In the genomic region with DNA sequence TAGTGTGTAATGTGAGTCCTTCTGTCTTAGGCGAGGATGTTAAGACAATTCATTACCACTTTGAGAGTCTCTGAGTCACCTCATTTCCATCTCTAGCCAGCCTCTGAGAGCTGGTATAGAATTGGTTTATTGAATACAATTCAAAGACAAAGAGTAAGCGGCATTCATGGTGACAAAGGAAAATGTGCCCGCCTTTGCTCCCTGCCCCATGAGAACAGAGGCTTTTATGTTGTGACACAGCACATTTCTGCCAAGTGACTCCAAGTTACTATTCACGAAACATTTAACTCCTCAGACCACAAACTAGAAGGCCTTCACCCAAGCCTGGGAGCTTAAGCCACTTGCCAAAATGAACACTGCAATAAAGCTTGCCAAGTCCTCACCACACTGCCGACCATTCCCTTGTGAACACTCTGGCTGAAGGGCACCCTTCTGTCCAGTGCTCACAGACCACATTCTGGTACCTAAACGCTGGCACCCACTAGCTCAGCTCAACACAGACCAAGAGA, we compare ENCODE assay signal across 11 mouse cellular contexts. TPM values are rescaled to one million over a fixed set of nuclear protein-coding genes. Genes with fewer than 3 reads are reported as not detected.
DNase-seq lines count a peak whose midpoint lies in the region; ATAC-seq lines count a peak whose summit lies in the region.
"Had no signal": no experiment of that assay in that cellular context is flagged by ENCODE, and none has a peak within 500 bp of the region (broad histone marks: within the 10 kb centered on the region; RNA-seq: fewer than 3 reads in every experiment).

No protein-coding gene starts in this region.

- H3K9ac ChIP-seq in hindbrain, embryonic 13.5 days = no peak overlapping the region
- no peak overlapping the region for H3K9ac ChIP-seq in neural tube, embryonic 15.5 days (replicated peaks)
- H3K9ac ChIP-seq: heart, embryonic 15.5 days; limb, embryonic 13.5 days had no signal

- peak; percentile 57; the same call in 1 of the 2 replicates for ATAC-seq in hindbrain, embryonic 13.5 days (ENCODE audit: low FRiP score)
- ATAC-seq in neural tube, embryonic 15.5 days (ENCODE audit: low FRiP score) = peak; percentile 65
- no peak for ATAC-seq in megakaryocyte progenitor cell, adult 5-6 weeks (replicated peaks; ENCODE audit: poor library complexity)

- H3K27ac ChIP-seq in hindbrain, embryonic 13.5 days = peak overlapping the region; percentile 62; the same call in 1 of the 2 replicates
- peak overlapping the region; percentile 56 for H3K27ac ChIP-seq in neural tube, embryonic 15.5 days (replicated peaks)
- H3K27ac ChIP-seq: heart, embryonic 15.5 days; limb, embryonic 13.5 days had no signal

- no peaks in the 10 kb centered on the region for H3K27me3 ChIP-seq in hindbrain, embryonic 13.5 days
- no peaks in the 10 kb centered on the region for H3K27me3 ChIP-seq in neural tube, embryonic 15.5 days (replicated peaks)
- H3K27me3 ChIP-seq: heart, embryonic 15.5 days; limb, embryonic 13.5 days had no signal

- no peaks in the 10 kb centered on the region for H3K36me3 ChIP-seq in hindbrain, embryonic 13.5 days
- H3K36me3 ChIP-seq in neural tube, embryonic 15.5 days = no peaks in the 10 kb centered on the region
- H3K36me3 ChIP-seq: heart, embryonic 15.5 days; limb, embryonic 13.5 days had no signal

- peak; percentile 43 for DNase-seq in adrenal gland, postnatal 10 days
- no peak for DNase-seq in adrenal gland, adult 18-20 months (ENCODE audit: low spot score in 2 of 2)
- peak; percentile 15 for DNase-seq in left cerebral cortex, postnatal 4 days
- no peak for DNase-seq in left cerebral cortex, postnatal 10 days (ENCODE audit: extremely low spot score in 1 of 2, low spot score in 2 of 2)
- DNase-seq in thymus, postnatal 4 days = no peak
- DNase-seq: lung, postnatal 4 days had no signal

- H3K4me3 ChIP-seq in hindbrain, embryonic 13.5 days = no peak overlapping the region
- H3K4me3 ChIP-seq in neural tube, embryonic 15.5 days (replicated peaks) = no peak overlapping the region
- H3K4me3 ChIP-seq: heart, embryonic 15.5 days; limb, embryonic 13.5 days had no signal

- no peak overlapping the region for H3K4me2 ChIP-seq in hindbrain, embryonic 13.5 days
- H3K4me2 ChIP-seq in neural tube, embryonic 15.5 days = no peak overlapping the region
- H3K4me2 ChIP-seq: heart, embryonic 15.5 days; limb, embryonic 13.5 days had no signal

- H3K9me3 ChIP-seq in hindbrain, embryonic 13.5 days = no peaks in the 10 kb centered on the region
- H3K9me3 ChIP-seq in neural tube, embryonic 15.5 days (replicated peaks) = no peaks in the 10 kb centered on the region
- H3K9me3 ChIP-seq: heart, embryonic 15.5 days; limb, embryonic 13.5 days had no signal

- peaks cover 41% of the 10 kb centered on the region for H3K4me1 ChIP-seq in hindbrain, embryonic 13.5 days (replicated peaks)
- H3K4me1 ChIP-seq in neural tube, embryonic 15.5 days = peaks cover 24% of the 10 kb centered on the region; the same call in 1 of the 2 replicates
- H3K4me1 ChIP-seq: limb, embryonic 13.5 days had no signal

- intact Hi-C loops in left cerebral cortex, postnatal 4 days (cut with DNase I) = no loop called here
- intact Hi-C loops in left cerebral cortex, postnatal 10 days (cut with DNase I) = no loop called here

- 27% methylated on average over 6 of the region's 6 CpGs for WGBS in hindbrain, embryonic 13.5 days
- 33% methylated on average over 6 of the region's 6 CpGs for WGBS in neural tube, embryonic 15.5 days

RNA-seq across cellular contexts. Expression of gene Dclk2, which starts 47.5 kb away (rescaled TPM):
- total RNA-seq in adrenal gland, postnatal 10 days (2021) = 10 to 100 TPM in 1 of 2 experiments, 1 to 10 TPM in 1; 7.7 to 12.6 TPM
- total RNA-seq in adrenal gland, adult 18-20 months (2021) = 1 to 10 TPM; 6.0 to 6.5 TPM
- total RNA-seq in left cerebral cortex, postnatal 4 days (2021) = 100 to 1,000 TPM; 159 to 160 TPM
- 100 to 1,000 TPM; 100 to 104 TPM for total RNA-seq in left cerebral cortex, postnatal 10 days (2021)
- 82.5 and 82.9 TPM in 2 replicates for polyA plus RNA-seq in hindbrain, embryonic 13.5 days (2015; fragmentation: Nextera tagmentation; extraction: Ambion mirVana)
- 61.8 and 73.4 TPM in 2 replicates for polyA plus RNA-seq in neural tube, embryonic 15.5 days (2015; fragmentation: Nextera tagmentation; extraction: Ambion mirVana)
- 0.44 and 1.4 TPM in 2 replicates for total RNA-seq in megakaryocyte progenitor cell, adult 5-6 weeks (2015)
- total RNA-seq in megakaryocyte progenitor cell, adult 5-6 weeks (2017) = 0.62 and 1.6 TPM in 2 replicates

Comparison
In these comparisons a context has a peak if more than half of its experiments do, and no peak if none do; other contexts are left out.
1. DNase-seq: peak in adrenal gland, postnatal 10 days (single experiment) and left cerebral cortex, postnatal 4 days (single experiment); none in adrenal gland, adult 18-20 months (0 of 2), left cerebral cortex, postnatal 10 days (0 of 2) and thymus, postnatal 4 days (single experiment).
2. RNA of gene Dclk2, which starts 47.5 kb away (total RNA-seq): 159 to 160 TPM in left cerebral cortex, postnatal 4 days and 100 to 104 TPM in left cerebral cortex, postnatal 10 days; 7.7 to 12.6 TPM in adrenal gland, postnatal 10 days, 6.0 to 6.5 TPM in adrenal gland, adult 18-20 months and 0.44 to 1.6 TPM in megakaryocyte progenitor cell, adult 5-6 weeks; every median in the first group is over 4 times any median in the second.